Mouse (Mus musculus) heart, adult 2 months (tissue): Measurements from ENCODE around the gene Nav1.

ENCODE experiments used
- CTCF ChIP-seq: fragments of 200-600 bp; IDR thresholded peaks from 2 replicates; pipeline ENCODE4 v1.8.1; 2022; ENCODE audit warnings: antibody characterized with exemption, mild to moderate bottlenecking, moderate library complexity
- POLR2A ChIP-seq: fragments of 200-500 bp; IDR thresholded peaks from 2 replicates; pipeline ENCODE4 v1.6.1; 2011; ENCODE audit warnings: mild to moderate bottlenecking, low read depth, low read length, control low read depth; ENCODE audit not compliant: insufficient read depth

- TF ChIP-seq CTCF (no peak), POLR2A (no peak)
These were observed 74.7 kb downstream of the Nav1 start for GRCm38 (mm10) chr1:135532383-135532782.
